Mouse (Mus musculus) ES-E14 (cell line): ENCODE measurements around the gene Cracr2a. TPM values are rescaled to one million over a fixed set of nuclear protein-coding genes. Genes with fewer than 3 reads are reported as not detected.

Experiments used
- DNase-seq: peaks from one replicate; pipeline ENCODE4 v3.0.0-alpha.2; 2013; ENCODE audit warnings: low read depth, low spot score
- H3K27ac ChIP-seq: 2 replicates; pipeline ENCODE4 v1.5.1; 2012; ENCODE audit warnings: low read depth, mild to moderate bottlenecking, low read length, moderate library complexity, mixed read lengths; ENCODE audit not compliant: poor library complexity, insufficient read depth, severe bottlenecking
- H3K36me3 ChIP-seq: 2 replicates; pipeline ENCODE4 v1.6.1; 2012; ENCODE audit warnings: mild to moderate bottlenecking, low read length, moderate library complexity, mixed read lengths; ENCODE audit not compliant: control insufficient read depth, poor library complexity, insufficient read depth, severe bottlenecking
- H3K4me1 ChIP-seq, 2 experiments: fragments of 150-350 bp in 1 of 2; sonication (generic) in 1 of 2; 2 replicates each; pipeline ENCODE4 v1.6.1; 2012; ENCODE audit warnings: low read length in 2 of 2, mild to moderate bottlenecking in 1 of 2, mixed read lengths in 1 of 2; ENCODE audit not compliant: control insufficient read depth in 2 of 2, insufficient read depth in 2 of 2, poor library complexity in 1 of 2
- H3K4me3 ChIP-seq, 2 experiments: fragments of 150-350 bp in 1 of 2; sonication (generic) in 1 of 2; 2 replicates each; pipeline ENCODE4 v1.5.1; 2012; ENCODE audit warnings: low read length in 2 of 2, low read depth in 1 of 2, mild to moderate bottlenecking in 1 of 2, mixed read lengths in 1 of 2; ENCODE audit not compliant: insufficient read depth in 1 of 2, poor library complexity in 1 of 2, severe bottlenecking in 1 of 2
- H3K9ac ChIP-seq: 2 replicates; pipeline ENCODE4 v1.6.1; 2012; ENCODE audit warnings: low read depth, mild to moderate bottlenecking, low read length, mixed read lengths; ENCODE audit not compliant: poor library complexity, insufficient read depth, severe bottlenecking
- H3K9me3 ChIP-seq: fragments of 150-350 bp; sonication (generic); 2 replicates; pipeline ENCODE4 v1.6.1; 2012; ENCODE audit warnings: low read depth, mild to moderate bottlenecking, low read length; ENCODE audit not compliant: control insufficient read depth, insufficient read depth
- CHD2 ChIP-seq: IDR thresholded peaks from 2 replicates; pipeline ENCODE4 v1.6.1; 2014; ENCODE audit warnings: mild to moderate bottlenecking, low read depth, low read length, inconsistent platforms
- HCFC1 ChIP-seq: IDR thresholded peaks from 2 replicates; pipeline ENCODE4 v1.6.1; 2012; ENCODE audit warnings: low read length, inconsistent platforms, borderline replicate concordance; ENCODE audit not compliant: insufficient read depth
- MAFK ChIP-seq: IDR thresholded peaks from 2 replicates; pipeline ENCODE4 v1.6.1; 2014; ENCODE audit warnings: mild to moderate bottlenecking, low read depth, low read length, inconsistent platforms; ENCODE audit not compliant: insufficient read depth
- ZC3H11A ChIP-seq: IDR thresholded peaks from 2 replicates; pipeline ENCODE4 v1.6.1; 2012; ENCODE audit warnings: low read depth, mild to moderate bottlenecking, inconsistent platforms, low read length, borderline replicate concordance
- ZNF384 ChIP-seq: IDR thresholded peaks from 2 replicates; pipeline ENCODE4 v1.6.1; 2012; ENCODE audit warnings: low read depth, low read length, inconsistent platforms
- in situ Hi-C, 2 experiments: fragments of 600-800 bp; cut with MboI; formaldehyde crosslinking; loops; one replicate each; pipeline ENCODE4 v1.15.1; 2025; ENCODE audit warnings: low sequenced_read_pairs in 2 of 2, inconsistent platforms in 1 of 2; ENCODE audit not compliant: unreplicated experiment in 2 of 2
- total RNA-seq: library from RNA; depleted of rRNA; stranded (reverse); fragments of 300-350 nt; gene quantifications from 2 replicates; pipeline ENCODE4 v1.2.3, GENCODE M21; 2012

The Cracr2a gene
- total RNA-seq, 1 experiment, result 0.76 TPM

- in situ Hi-C loops, result no loop called here
- Histone ChIP-seq H3K4me1 (peaks cover 0 to 5% of the 10 kb centered on the region in 2 experiments; a peak in 1 of 4 replicates), H3K9ac (no peak overlapping the region), H3K27ac (no peak overlapping the region), H3K36me3 (no peaks in the 10 kb centered on the region), H3K9me3 (no peaks in the 10 kb centered on the region), H3K4me3 (no peak overlapping the region)
- TF ChIP-seq MAFK (no peak), HCFC1 (no peak), CHD2 (no peak), ZC3H11A (no peak), ZNF384 (no peak)
- DNase-seq, result no peak
Measured at GRCm38 (mm10) chr6:127528625-127529024, 32.5 kb upstream of the Cracr2a start.

GRCm38 (mm10) chr6:127529451-127529850 is 31.7 kb upstream of the Cracr2a start:
- Histone ChIP-seq H3K36me3 (no peaks in the 10 kb centered on the region), H3K4me1 (peaks cover 0 to 5% of the 10 kb centered on the region in 2 experiments; a peak in 1 of 4 replicates), H3K4me3 (no peak overlapping the region), H3K27ac (no peak overlapping the region; the same call in 1 of the 2 replicates), H3K9ac (no peak overlapping the region), H3K9me3 (no peaks in the 10 kb centered on the region)
- no peak for DNase-seq
- in situ Hi-C loops, result no loop called here
- TF ChIP-seq ZC3H11A, result no peak
- TF ChIP-seq HCFC1, result no peak
- TF ChIP-seq MAFK, result no peak
- no peak for TF ChIP-seq CHD2

- H3K4me1 ChIP-seq, result peaks cover 0 to 5% of the 10 kb centered on the region in 2 experiments; a peak in 1 of 4 replicates
- no peaks in the 10 kb centered on the region for H3K9me3 ChIP-seq
- H3K4me3 ChIP-seq, result no peak overlapping the region
- H3K9ac ChIP-seq, result no peak overlapping the region
- H3K36me3 ChIP-seq, result no peaks in the 10 kb centered on the region
- TF ChIP-seq CHD2, result no peak
- no peak for TF ChIP-seq ZNF384
- TF ChIP-seq MAFK, result no peak
- no peak for TF ChIP-seq HCFC1
- no peak for TF ChIP-seq ZC3H11A
- in situ Hi-C loops, result no loop called here
- no peak for DNase-seq
- no peak overlapping the region for H3K27ac ChIP-seq
Measured at GRCm38 (mm10) chr6:127530206-127530605, 30.9 kb upstream of the Cracr2a start.

DNA sequence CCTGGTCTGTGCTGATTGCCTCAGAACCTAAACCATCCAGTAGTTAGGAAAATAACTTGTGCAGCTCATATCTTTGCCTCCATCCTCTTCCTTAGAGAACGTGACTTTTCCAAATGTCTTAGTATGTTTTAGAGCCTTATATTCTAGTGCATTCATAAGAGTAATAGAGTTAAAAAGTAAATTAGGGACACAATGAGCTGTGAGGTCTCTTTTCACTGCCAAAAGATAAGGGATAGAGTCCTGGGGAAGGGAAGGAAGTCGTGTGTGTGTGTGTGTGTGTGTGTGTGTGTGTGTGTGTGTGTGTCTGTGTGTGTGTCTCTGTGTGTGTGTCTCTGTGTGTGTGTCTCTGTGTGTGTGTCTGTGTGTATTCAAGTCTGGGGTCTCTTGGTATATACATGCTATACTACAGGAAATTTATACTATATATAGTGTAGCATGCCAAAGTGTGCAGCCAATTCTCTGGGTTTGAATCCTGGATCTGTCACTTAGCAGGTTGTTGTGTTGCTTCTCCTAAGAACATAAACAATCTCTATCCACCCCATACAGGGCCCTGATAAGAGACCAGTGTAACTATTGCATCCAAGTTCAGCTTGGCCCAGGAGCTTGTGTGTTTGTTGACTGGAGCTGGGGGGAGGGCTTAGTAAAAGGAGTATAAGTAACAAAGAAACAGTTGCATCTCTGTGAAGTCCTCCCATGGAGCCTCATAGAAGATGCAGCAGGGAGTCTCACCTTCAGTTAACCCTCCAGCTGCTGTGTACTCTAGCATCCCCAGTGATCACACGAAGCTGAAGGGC is 29.5 kb upstream of the Cracr2a start:
- Histone ChIP-seq H3K4me3 (no peak overlapping the region), H3K4me1 (peaks cover 0 to 5% of the 10 kb centered on the region in 2 experiments; a peak in 1 of 4 replicates), H3K27ac (no peak overlapping the region), H3K9me3 (no peaks in the 10 kb centered on the region), H3K36me3 (no peaks in the 10 kb centered on the region), H3K9ac (no peak overlapping the region)
- no peak for TF ChIP-seq MAFK
- TF ChIP-seq ZC3H11A, result no peak
- TF ChIP-seq HCFC1, result no peak
- TF ChIP-seq CHD2, result no peak
- no peak for TF ChIP-seq ZNF384
- no peak for DNase-seq
- in situ Hi-C loops, result no loop called here
